Mouse (Mus musculus) small intestine, adult 2 months (tissue): ENCODE data around the gene Iqgap3. TPM values are rescaled to one million over a fixed set of nuclear protein-coding genes. Genes with fewer than 3 reads are reported as not detected.

Experiments
- H3K27ac ChIP-seq: fragments of 200-500 bp; 2 replicates; pipeline ENCODE4 v1.5.1; 2012; ENCODE audit warnings: low read depth, low read length, control low read depth, inconsistent platforms; ENCODE audit not compliant: insufficient read depth
- H3K27me3 ChIP-seq: fragments of 200-500 bp; 2 replicates; pipeline ENCODE4 v1.6.1; 2012; ENCODE audit warnings: mild to moderate bottlenecking, moderate library complexity, low read length, inconsistent platforms; ENCODE audit not compliant: control insufficient read depth, insufficient read depth
- H3K36me3 ChIP-seq: fragments of 200-500 bp; 2 replicates; pipeline ENCODE4 v1.6.1; 2012; ENCODE audit warnings: mild to moderate bottlenecking, low read length, control low read depth, inconsistent platforms; ENCODE audit not compliant: control insufficient read depth, insufficient read depth
- H3K4me1 ChIP-seq: fragments of 200-500 bp; 2 replicates; pipeline ENCODE4 v1.6.1; 2012; ENCODE audit warnings: low read length, inconsistent platforms, mixed read lengths; ENCODE audit not compliant: control insufficient read depth, insufficient read depth, insufficient read length
- H3K4me3 ChIP-seq: fragments of 200-500 bp; 2 replicates; pipeline ENCODE4 v1.5.1; 2012; ENCODE audit warnings: low read depth, mild to moderate bottlenecking, control low read depth, inconsistent platforms, low read length, moderate library complexity
- CTCF ChIP-seq: fragments of 200-500 bp; IDR thresholded peaks from 2 replicates; pipeline ENCODE4 v1.5.1; 2012; ENCODE audit warnings: low read depth, mild to moderate bottlenecking, control low read depth, inconsistent platforms, low read length, moderate library complexity, mixed read lengths; ENCODE audit not compliant: insufficient replicate concordance, insufficient read length; ENCODE audit errors: extremely low read depth
- POLR2A ChIP-seq: fragments of 200-500 bp; IDR thresholded peaks from 2 replicates; pipeline ENCODE4 v1.6.1; 2012; ENCODE audit warnings: low read depth, mild to moderate bottlenecking, control low read depth, inconsistent platforms, low read length, moderate library complexity
- WGBS: fragments of 180-500 bp; shearing (Covaris S2); methylation state at CpG from one replicate; pipeline ENCODE4 v1.1.7; 2018; 5-methylcytosine and 5-hydroxymethylcytosine counted together
- polyA plus RNA-seq: library from polyadenylated mRNA; depleted of rRNA; stranded (reverse); fragments of >200 nt; gene quantifications from 2 replicates; pipeline ENCODE4 v1.2.3, GENCODE M21; 2012

Gene Iqgap3
- polyA plus RNA-seq, 1 experiment = 14.6 TPM

GRCm38 (mm10) chr3:88128056-88128455 lies 46.3 kb downstream of the Iqgap3 start:
- Histone ChIP-seq H3K27ac (no peak overlapping the region), H3K27me3 (no peaks in the 10 kb centered on the region), H3K4me1 (peaks cover 9% of the 10 kb centered on the region; the same call in 1 of the 2 replicates), H3K36me3 (no peaks in the 10 kb centered on the region), H3K4me3 (no peak overlapping the region)
- TF ChIP-seq CTCF (no peak), POLR2A (no peak)
- WGBS = 58% methylated on average over 5 of the region's 5 CpGs

GRCm38 (mm10) chr3:88129006-88129405 lies 47.2 kb downstream of the Iqgap3 start:
- H3K4me3 ChIP-seq = no peak overlapping the region
- peaks cover 15% of the 10 kb centered on the region; the same call in 1 of the 2 replicates for H3K4me1 ChIP-seq
- no peak overlapping the region for H3K27ac ChIP-seq
- TF ChIP-seq POLR2A (no peak), CTCF (no peak)
- 60% methylated on average over 4 of the region's 4 CpGs for WGBS
- H3K36me3 ChIP-seq = no peaks in the 10 kb centered on the region
- H3K27me3 ChIP-seq = no peaks in the 10 kb centered on the region

GRCm38 (mm10) chr3:88131071-88131470 lies 49.3 kb downstream of the Iqgap3 start:
- H3K36me3 ChIP-seq = no peaks in the 10 kb centered on the region
- no peaks in the 10 kb centered on the region for H3K27me3 ChIP-seq
- H3K27ac ChIP-seq = no peak overlapping the region
- WGBS = 95% methylated on average over 3 of the region's 3 CpGs
- TF ChIP-seq CTCF = no peak
- TF ChIP-seq POLR2A = no peak
- H3K4me1 ChIP-seq = peaks cover 15% of the 10 kb centered on the region; the same call in 1 of the 2 replicates
- no peak overlapping the region for H3K4me3 ChIP-seq

GRCm38 (mm10) chr3:88132492-88132891 lies 50.7 kb downstream of the Iqgap3 start:
- no peak overlapping the region for H3K4me3 ChIP-seq
- WGBS = 40% methylated on average over 2 of the region's 2 CpGs
- H3K27me3 ChIP-seq = no peaks in the 10 kb centered on the region
- H3K4me1 ChIP-seq = peaks cover 20% of the 10 kb centered on the region; the same call in 1 of the 2 replicates
- no peaks in the 10 kb centered on the region for H3K36me3 ChIP-seq
- peak overlapping the region; percentile 35 for H3K27ac ChIP-seq
- TF ChIP-seq POLR2A (no peak), CTCF (no peak)

GRCm38 (mm10) chr3:88133187-88133771 lies 51.5 kb downstream of the Iqgap3 start:
- TF ChIP-seq POLR2A (no peak), CTCF (no peak)
- 74% methylated on average over 4 of the region's 4 CpGs for WGBS
- Histone ChIP-seq H3K36me3 (no peaks in the 10 kb centered on the region), H3K4me1 (peaks cover 21% of the 10 kb centered on the region; the same call in 1 of the 2 replicates), H3K4me3 (no peak overlapping the region), H3K27ac (peak overlapping the region; percentile 35), H3K27me3 (no peaks in the 10 kb centered on the region)

GRCm38 (mm10) chr3:88136346-88136745 lies 54.6 kb downstream of the Iqgap3 start:
- no peak for TF ChIP-seq CTCF
- no peak for TF ChIP-seq POLR2A
- peaks cover 40% of the 10 kb centered on the region; the same call in 1 of the 2 replicates for H3K4me1 ChIP-seq

GRCm38 (mm10) chr3:88136945-88137494 lies 55.2 kb downstream of the Iqgap3 start:
- Histone ChIP-seq H3K4me1 (peaks cover 39% of the 10 kb centered on the region; the same call in 1 of the 2 replicates), H3K36me3 (no peaks in the 10 kb centered on the region), H3K27ac (no peak overlapping the region), H3K27me3 (no peaks in the 10 kb centered on the region), H3K4me3 (no peak overlapping the region)
- WGBS = 88% methylated on average over 4 of the region's 4 CpGs
- TF ChIP-seq POLR2A (no peak), CTCF (no peak)

More at GRCm38 (mm10) chr3:88136346-88136745, 54.6 kb downstream of the Iqgap3 start:
- H3K27me3 ChIP-seq = no peaks in the 10 kb centered on the region
- H3K27ac ChIP-seq = no peak overlapping the region
- WGBS = 40% methylated on average over 9 of the region's 9 CpGs
- no peak overlapping the region for H3K4me3 ChIP-seq
- H3K36me3 ChIP-seq = no peaks in the 10 kb centered on the region
